Mouse (Mus musculus) thymus, adult 18-20 months (tissue): ENCODE results near the gene Eps8.
"Not testable (repeated sequence)": the region's sequence is repeated elsewhere in the genome, so short reads cannot be mapped to it uniquely, and the experiment has no call there.

Experiments used
- DNase-seq, 2 experiments: peaks; one replicate each; pipeline ENCODE4 v3.0.0; 2022; ENCODE audit warnings: mixed read lengths in 2 of 2

Eps8 gene

GRCm38 (mm10) chr6:137509341-137510045 lies 145.2 kb downstream of the Eps8 start:
- no peak for DNase-seq

GRCm38 (mm10) chr6:137508936-137509335 lies 145.7 kb downstream of the Eps8 start:
- DNase-seq = no peak

GRCm38 (mm10) chr6:137506563-137506962 lies 148.1 kb downstream of the Eps8 start:
- no peak for DNase-seq

- no peak for DNase-seq
Measured at GRCm38 (mm10) chr6:137505555-137506227, 149.0 kb downstream of the Eps8 start.

GRCm38 (mm10) chr6:137504052-137504451 lies 150.6 kb downstream of the Eps8 start:
- DNase-seq = no peak

- DNase-seq = no peak
Measured at GRCm38 (mm10) chr6:137503462-137503861, 151.2 kb downstream of the Eps8 start.

GRCm38 (mm10) chr6:137503009-137503408 lies 151.7 kb downstream of the Eps8 start:
- no peak for DNase-seq

- no peak for DNase-seq
Measured at GRCm38 (mm10) chr6:137498781-137499180, 155.9 kb downstream of the Eps8 start.

GRCm38 (mm10) chr6:137497208-137497835 lies 157.4 kb downstream of the Eps8 start:
- no peak for DNase-seq

- no peak for DNase-seq
Measured at GRCm38 (mm10) chr6:137496562-137496961, 158.1 kb downstream of the Eps8 start.

GRCm38 (mm10) chr6:137495233-137495632 lies 159.4 kb downstream of the Eps8 start:
- no peak for DNase-seq

- no peak for DNase-seq
Measured at GRCm38 (mm10) chr6:137494801-137495200, 159.9 kb downstream of the Eps8 start.

GRCm38 (mm10) chr6:137494136-137494475 lies 160.6 kb downstream of the Eps8 start:
- DNase-seq = no peak

- DNase-seq = no peak
Measured at GRCm38 (mm10) chr6:137493211-137494135, 161.2 kb downstream of the Eps8 start.

GRCm38 (mm10) chr6:137492582-137492981 lies 162.1 kb downstream of the Eps8 start:
- DNase-seq = no peak

GRCm38 (mm10) chr6:137491659-137492058 lies 163.0 kb downstream of the Eps8 start:
- DNase-seq = no peak

GRCm38 (mm10) chr6:137490115-137490514 lies 164.6 kb downstream of the Eps8 start:
- DNase-seq = no peak

GRCm38 (mm10) chr6:137487443-137487842 lies 167.2 kb downstream of the Eps8 start:
- no peak for DNase-seq

- no peak for DNase-seq
Measured at GRCm38 (mm10) chr6:137482891-137483290, 171.8 kb downstream of the Eps8 start.

GRCm38 (mm10) chr6:137475695-137476094 lies 179.0 kb downstream of the Eps8 start:
- not testable (repeated sequence) for DNase-seq

GRCm38 (mm10) chr6:137473433-137473832 lies 181.2 kb downstream of the Eps8 start:
- DNase-seq = no peak

GRCm38 (mm10) chr6:137472129-137472528 lies 182.5 kb downstream of the Eps8 start:
- no peak for DNase-seq
